Mouse (Mus musculus) limb, embryonic 14.5 days (tissue): ENCODE results near the gene Itgb6. TPM values are rescaled to one million over a fixed set of nuclear protein-coding genes. Genes with fewer than 3 reads are reported as not detected.

Experiments
- ATAC-seq: fragments of 200-750 bp; cut with Nextera tagmentation; 2 replicates; pipeline ENCODE4 v1.8.0; 2017; ENCODE audit warnings: low read depth, moderate number of reproducible peaks, moderate TSS enrichment; ENCODE audit not compliant: low FRiP score
- DNase-seq: peaks from one replicate; pipeline ENCODE4 v3.0.0-alpha.2; 2015; ENCODE audit warnings: low spot score
- H3K27ac ChIP-seq: fragments of 300-500 bp; sonication (generic); replicated peaks from 2 replicates; pipeline ENCODE4 v1.5.1; 2014; ENCODE audit warnings: low read depth, mild to moderate bottlenecking, low read length, moderate library complexity, mixed read lengths
- H3K27me3 ChIP-seq: fragments of 300-500 bp; sonication (generic); 2 replicates; pipeline ENCODE4 v1.6.1; 2014; ENCODE audit warnings: low read length, mixed read lengths; ENCODE audit not compliant: control insufficient read depth, insufficient read depth
- H3K36me3 ChIP-seq: fragments of 300-500 bp; sonication (generic); 2 replicates; pipeline ENCODE4 v1.6.1; 2014; ENCODE audit warnings: mild to moderate bottlenecking, low read length, moderate library complexity, mixed read lengths; ENCODE audit not compliant: control insufficient read depth, insufficient read depth
- H3K4me1 ChIP-seq: fragments of 300-500 bp; sonication (generic); 2 replicates; pipeline ENCODE4 v1.6.1; 2014; ENCODE audit warnings: antibody characterized with exemption, low read length, mixed read lengths; ENCODE audit not compliant: control insufficient read depth, insufficient read depth
- H3K4me2 ChIP-seq: fragments of 300-500 bp; sonication (generic); replicated peaks from 2 replicates; pipeline ENCODE4 v1.6.1; 2014; ENCODE audit warnings: low read depth, mild to moderate bottlenecking, low read length, moderate library complexity; ENCODE audit not compliant: severe bottlenecking
- H3K4me3 ChIP-seq: fragments of 300-500 bp; sonication (generic); replicated peaks from 2 replicates; pipeline ENCODE4 v1.5.1; 2014; ENCODE audit warnings: low read length
- H3K9ac ChIP-seq: fragments of 300-500 bp; sonication (generic); 2 replicates; pipeline ENCODE4 v1.6.1; 2014; ENCODE audit warnings: mild to moderate bottlenecking, low read depth, low read length, moderate library complexity; ENCODE audit not compliant: severe bottlenecking
- H3K9me3 ChIP-seq: fragments of 300-500 bp; sonication (generic); 2 replicates; pipeline ENCODE4 v1.6.1; 2016; ENCODE audit warnings: low read length; ENCODE audit not compliant: control insufficient read depth
- POLR2A ChIP-seq: fragments of 200-500 bp; IDR thresholded peaks from 2 replicates; pipeline ENCODE4 v1.8.0; 2012; ENCODE audit warnings: inconsistent platforms, mild to moderate bottlenecking, moderate library complexity, borderline replicate concordance; ENCODE audit not compliant: insufficient read depth, insufficient read length; ENCODE audit errors: extremely low read depth
- WGBS: fragments of 180-500 bp; shearing (Covaris S2); extraction: QIAGEN DNeasy Blood & Tissue Kit; methylation state at CpG from one replicate; pipeline ENCODE4 v1.1.7; 2014; 5-methylcytosine and 5-hydroxymethylcytosine counted together
- polyA plus RNA-seq, 2 experiments: library from polyadenylated mRNA; depleted of rRNA in 1 of 2; stranded (reverse) in 1 of 2; unstranded in 1 of 2; fragments of >200 nt; fragmentation: Nextera tagmentation in 1 of 2; extraction: Ambion mirVana in 1 of 2; gene quantifications; 2 replicates each; pipeline versions ENCODE4 v1.2.1 to v1.2.3; 2012 to 2014

The Itgb6 gene
- polyA plus RNA-seq, 2 experiments, result 2.6 to 3.3 TPM

DNA sequence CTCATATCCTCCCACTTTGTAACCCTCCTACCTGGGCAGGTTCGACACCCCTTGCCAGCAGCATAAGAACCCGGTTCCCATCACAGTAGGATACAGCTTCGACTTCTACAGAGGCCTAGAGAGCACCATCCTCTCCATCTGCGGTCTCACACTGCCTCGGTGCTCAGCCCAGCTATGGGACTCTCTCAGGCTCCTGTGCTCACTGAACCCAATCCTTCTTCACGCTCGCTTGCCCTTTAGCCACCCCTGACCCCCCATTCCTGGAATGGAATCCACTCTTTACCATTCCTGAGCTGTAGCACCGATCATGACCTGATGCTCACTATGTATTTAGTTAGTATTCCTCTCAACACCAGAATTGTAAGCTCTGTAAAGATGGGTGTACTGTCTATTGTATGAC is 17.0 kb downstream of the Itgb6 start:
- no peaks in the 10 kb centered on the region for H3K27me3 ChIP-seq
- no peak overlapping the region for H3K4me3 ChIP-seq
- H3K4me2 ChIP-seq, result no peak overlapping the region
- DNase-seq (no peak), ATAC-seq (no peak)
- no peak for TF ChIP-seq POLR2A
- H3K27ac ChIP-seq, result no peak overlapping the region
- H3K4me1 ChIP-seq, result 0 out of 2 replicates have a peak, but pooled peaks cover 3% of the 10 kb centered on the region
- WGBS, result 92% methylated on average over 8 of the region's 8 CpGs
- no peaks in the 10 kb centered on the region for H3K36me3 ChIP-seq
- H3K9me3 ChIP-seq, result no peaks in the 10 kb centered on the region
- H3K9ac ChIP-seq, result no peak overlapping the region

DNA sequence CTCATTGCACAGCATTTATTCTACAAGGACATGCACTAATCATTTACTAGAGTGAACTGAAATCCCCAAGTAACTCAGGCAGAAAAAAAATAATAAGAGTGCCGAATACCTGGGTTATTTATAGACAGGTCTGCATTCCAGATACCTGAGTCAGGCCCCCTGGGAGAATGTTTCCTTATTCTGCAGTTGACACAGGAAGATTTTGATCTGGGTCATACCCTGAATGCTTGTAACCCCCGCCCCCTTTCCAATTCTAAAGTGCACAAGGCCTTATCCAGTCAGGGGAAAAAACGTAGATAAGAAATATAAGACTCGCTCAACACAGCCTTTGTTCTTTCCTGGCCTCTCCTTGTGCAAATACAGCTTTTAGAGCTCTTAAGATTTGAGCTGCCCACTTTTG is 19.1 kb downstream of the Itgb6 start:
- ATAC-seq (no peak), DNase-seq (peak; percentile 55)
- Histone ChIP-seq H3K4me1 (peaks cover 8% of the 10 kb centered on the region), H3K4me2 (no peak overlapping the region), H3K36me3 (no peaks in the 10 kb centered on the region), H3K9me3 (no peaks in the 10 kb centered on the region), H3K27me3 (no peaks in the 10 kb centered on the region), H3K4me3 (no peak overlapping the region), H3K9ac (no peak overlapping the region), H3K27ac (no peak overlapping the region)
- 51% methylated on average over 4 of the region's 4 CpGs for WGBS
- TF ChIP-seq POLR2A, result no peak

DNA sequence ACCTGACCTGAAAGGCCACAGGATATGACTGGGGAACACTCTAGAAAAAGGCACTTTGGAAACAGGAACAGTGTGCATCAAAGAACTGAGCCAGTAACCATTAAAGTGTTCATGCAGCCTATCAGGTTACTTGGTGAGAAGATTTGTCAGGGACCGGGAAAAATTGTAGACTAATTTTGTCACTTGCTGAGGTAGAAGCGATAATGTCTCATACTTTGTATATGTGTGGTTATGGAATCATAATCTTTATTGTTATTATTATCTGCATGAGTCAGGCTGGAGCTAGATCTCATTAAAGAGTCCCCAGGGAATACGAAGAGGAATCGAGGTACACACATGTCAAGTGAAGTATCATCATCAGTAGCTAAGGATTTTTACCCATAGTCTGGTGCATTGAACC is 21.5 kb downstream of the Itgb6 start:
- ATAC-seq (no peak), DNase-seq (no peak)
- 80% methylated on average over 4 of the region's 4 CpGs for WGBS
- peaks cover 23% of the 10 kb centered on the region for H3K4me1 ChIP-seq
- H3K9ac ChIP-seq, result no peak overlapping the region
- H3K27ac ChIP-seq, result no peak overlapping the region
- H3K4me3 ChIP-seq, result no peak overlapping the region
- H3K36me3 ChIP-seq, result no peaks in the 10 kb centered on the region
- no peaks in the 10 kb centered on the region for H3K27me3 ChIP-seq
- H3K9me3 ChIP-seq, result no peaks in the 10 kb centered on the region
- no peak for TF ChIP-seq POLR2A
- no peak overlapping the region for H3K4me2 ChIP-seq

DNA sequence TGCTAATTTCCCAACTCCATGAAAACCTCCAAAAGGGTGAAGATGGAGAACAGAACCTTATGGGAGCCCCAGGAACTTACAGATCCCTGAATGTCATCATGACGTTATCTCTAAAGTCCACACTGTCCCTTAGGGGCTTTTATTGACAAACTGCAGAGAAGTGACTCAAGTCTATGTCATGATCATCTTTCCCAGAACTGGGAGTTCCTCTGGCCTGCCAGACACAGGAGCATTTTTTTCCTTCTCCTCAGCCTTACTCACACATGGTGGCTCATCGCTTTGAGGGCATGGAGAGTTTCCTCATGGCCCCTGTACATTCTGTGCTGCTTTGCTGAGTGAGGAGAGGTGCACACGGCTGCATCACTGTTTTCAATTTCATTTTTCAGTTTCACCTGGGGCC is 22.4 kb downstream of the Itgb6 start:
- Histone ChIP-seq H3K9me3 (no peaks in the 10 kb centered on the region), H3K36me3 (no peaks in the 10 kb centered on the region), H3K27ac (no peak overlapping the region), H3K27me3 (no peaks in the 10 kb centered on the region), H3K9ac (no peak overlapping the region), H3K4me2 (no peak overlapping the region), H3K4me3 (no peak overlapping the region), H3K4me1 (peaks cover 27% of the 10 kb centered on the region)
- 78% methylated on average over 3 of the region's 3 CpGs for WGBS
- TF ChIP-seq POLR2A, result no peak
- ATAC-seq, result no peak
- DNase-seq, result no peak

DNA sequence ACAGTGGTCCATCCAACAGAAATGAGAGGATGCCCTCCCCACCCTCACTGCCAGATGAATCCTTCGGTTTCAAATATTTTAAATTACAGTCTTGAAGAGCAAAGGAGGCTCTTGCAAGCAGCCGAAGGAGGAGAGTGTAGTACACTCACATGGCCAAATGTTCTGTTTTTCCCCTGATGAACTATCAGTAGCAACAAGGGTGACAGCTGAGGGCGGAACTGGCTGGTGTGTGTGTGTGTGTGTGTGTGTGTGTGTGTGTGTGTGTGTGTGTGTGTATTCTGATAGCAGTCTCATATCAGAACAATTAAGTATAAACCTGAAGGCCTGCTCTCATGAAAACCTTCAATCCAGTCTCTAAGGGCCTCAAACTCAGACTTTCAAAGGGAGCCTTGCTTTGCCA is 22.9 kb downstream of the Itgb6 start:
- WGBS, result 81% methylated on average over 3 of the region's 3 CpGs
- no peaks in the 10 kb centered on the region for H3K36me3 ChIP-seq
- no peak overlapping the region for H3K4me2 ChIP-seq
- H3K4me1 ChIP-seq, result peaks cover 27% of the 10 kb centered on the region
- H3K4me3 ChIP-seq, result no peak overlapping the region
- no peak for ATAC-seq
- no peak overlapping the region for H3K9ac ChIP-seq
- H3K27me3 ChIP-seq, result no peaks in the 10 kb centered on the region
- no peak for DNase-seq
- no peak overlapping the region for H3K27ac ChIP-seq
- TF ChIP-seq POLR2A, result no peak
- H3K9me3 ChIP-seq, result no peaks in the 10 kb centered on the region

DNA sequence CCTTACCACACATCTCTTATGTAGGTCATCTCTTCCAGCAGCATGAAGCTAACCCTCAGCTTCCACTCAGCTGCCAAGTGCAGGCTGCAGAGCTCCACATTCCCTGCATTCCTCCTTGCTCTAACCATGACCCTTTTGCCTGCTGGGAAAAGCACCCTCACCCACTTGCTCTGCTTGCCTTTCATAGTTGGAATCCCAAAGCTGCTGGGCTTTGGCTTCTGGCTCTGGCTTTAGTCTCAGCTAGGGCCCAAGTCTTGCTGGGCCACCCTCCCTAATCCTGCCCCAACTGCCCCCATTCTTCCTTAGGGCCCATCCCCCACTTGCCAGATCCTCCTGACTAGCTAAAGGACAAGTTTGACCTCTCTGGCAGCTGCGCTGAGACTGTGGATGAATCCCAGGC is 24.3 kb downstream of the Itgb6 start:
- no peak for TF ChIP-seq POLR2A
- peak; percentile 74 for ATAC-seq
- no peak overlapping the region for H3K9ac ChIP-seq
- peaks cover 26% of the 10 kb centered on the region for H3K4me1 ChIP-seq
- no peak overlapping the region for H3K4me2 ChIP-seq
- no peaks in the 10 kb centered on the region for H3K9me3 ChIP-seq
- 26% methylated on average over 1 of the region's 1 CpGs for WGBS
- H3K27me3 ChIP-seq, result no peaks in the 10 kb centered on the region
- peak; percentile 49 for DNase-seq
- H3K27ac ChIP-seq, result no peak overlapping the region
- no peaks in the 10 kb centered on the region for H3K36me3 ChIP-seq
- H3K4me3 ChIP-seq, result no peak overlapping the region
